Mouse (Mus musculus) liver, adult 2 months (tissue): Measurements from ENCODE around the gene Cdk9. TPM values are rescaled to one million over a fixed set of nuclear protein-coding genes. Genes with fewer than 3 reads are reported as not detected.

Experiments used
- DNase-seq: peaks from one replicate; pipeline ENCODE4 v3.0.0-alpha.2; 2011; ENCODE audit warnings: low read depth, low spot score; ENCODE audit errors: extremely low read depth
- H3K27ac ChIP-seq: fragments of 200-500 bp; replicated peaks from 2 replicates; pipeline ENCODE4 v1.5.1; 2012; ENCODE audit warnings: low read depth, mild to moderate bottlenecking, control low read depth, inconsistent platforms, low read length; ENCODE audit not compliant: insufficient read depth
- H3K27me3 ChIP-seq: fragments of 200-500 bp; 2 replicates; pipeline ENCODE4 v1.6.1; 2012; ENCODE audit warnings: mild to moderate bottlenecking, moderate library complexity, low read length, inconsistent platforms; ENCODE audit not compliant: control insufficient read depth, insufficient read depth
- H3K36me3 ChIP-seq: fragments of 200-500 bp; 2 replicates; pipeline ENCODE4 v1.6.1; 2012; ENCODE audit warnings: low read length, inconsistent platforms; ENCODE audit not compliant: control insufficient read depth, insufficient read depth
- H3K4me1 ChIP-seq: fragments of 200-500 bp; 2 replicates; pipeline ENCODE4 v1.6.1; 2011; ENCODE audit warnings: low read length; ENCODE audit not compliant: control insufficient read depth, insufficient read depth
- H3K4me3 ChIP-seq: fragments of 200-500 bp; 2 replicates; pipeline ENCODE4 v1.5.1; 2011; ENCODE audit warnings: low read depth, mild to moderate bottlenecking, control low read depth, low read length, moderate library complexity; ENCODE audit not compliant: insufficient read depth
- H3K79me2 ChIP-seq: fragments of 200-500 bp; 2 replicates; pipeline ENCODE4 v1.6.1; 2012; ENCODE audit warnings: inconsistent platforms, mild to moderate bottlenecking, low read length, moderate library complexity; ENCODE audit not compliant: control insufficient read depth, insufficient read depth
- H3K9ac ChIP-seq: fragments of 200-500 bp; 2 replicates; pipeline ENCODE4 v1.6.1; 2012; ENCODE audit warnings: low read depth, mild to moderate bottlenecking, control low read depth, inconsistent platforms, low read length
- CTCF ChIP-seq: fragments of 200-500 bp; IDR thresholded peaks from 2 replicates; pipeline ENCODE4 v1.5.1; 2011; ENCODE audit warnings: low read depth, low read length, control low read depth
- POLR2A ChIP-seq: fragments of 200-500 bp; IDR thresholded peaks from 2 replicates; pipeline ENCODE4 v1.6.1; 2011; ENCODE audit warnings: low read length, control low read depth; ENCODE audit not compliant: insufficient read depth; ENCODE audit errors: extremely low read depth
- WGBS: fragments of 180-500 bp; shearing (Covaris S2); methylation state at CpG from one replicate; pipeline ENCODE4 v1.1.7; 2018; 5-methylcytosine and 5-hydroxymethylcytosine counted together
- polyA plus RNA-seq: library from polyadenylated mRNA; depleted of rRNA; stranded (reverse); fragments of >200 nt; gene quantifications from 2 replicates; pipeline ENCODE4 v1.2.3, GENCODE M21; 2012
- total RNA-seq: library from RNA; depleted of rRNA; stranded (reverse); fragments of >200 nt; gene quantifications from 2 replicates; pipeline ENCODE4 v1.2.3, GENCODE M21; 2014

Cdk9 gene
- total and polyA plus RNA-seq, 2 experiments, result 19.5 to 63.7 TPM

GRCm38 (mm10) chr2:32680961-32681650, 31.8 kb downstream of the Cdk9 start:
- H3K27me3 ChIP-seq, result no peaks in the 10 kb centered on the region
- DNase-seq, result no peak
- H3K4me1 ChIP-seq, result no peaks in the 10 kb centered on the region; the same call in 1 of the 2 replicates
- 83% methylated on average over 19 of the region's 19 CpGs for WGBS
- TF ChIP-seq POLR2A (no peak), CTCF (no peak)
- no peak overlapping the region for H3K4me3 ChIP-seq
- H3K79me2 ChIP-seq, result no peaks in the 10 kb centered on the region
- H3K27ac ChIP-seq, result no peak overlapping the region
- H3K9ac ChIP-seq, result no peak overlapping the region
- H3K36me3 ChIP-seq, result peaks cover 32% of the 10 kb centered on the region; the same call in 1 of the 2 replicates

GRCm38 (mm10) chr2:32680051-32680451, 32.8 kb downstream of the Cdk9 start:
- Histone ChIP-seq H3K9ac (no peak overlapping the region), H3K27me3 (no peaks in the 10 kb centered on the region), H3K27ac (no peak overlapping the region), H3K36me3 (peaks cover 22% of the 10 kb centered on the region; the same call in 1 of the 2 replicates), H3K79me2 (no peaks in the 10 kb centered on the region), H3K4me3 (no peak overlapping the region), H3K4me1 (no peaks in the 10 kb centered on the region)
- DNase-seq, result no peak
- TF ChIP-seq POLR2A (no peak), CTCF (no peak)
- WGBS, result 58% methylated on average over 7 of the region's 7 CpGs

DNA sequence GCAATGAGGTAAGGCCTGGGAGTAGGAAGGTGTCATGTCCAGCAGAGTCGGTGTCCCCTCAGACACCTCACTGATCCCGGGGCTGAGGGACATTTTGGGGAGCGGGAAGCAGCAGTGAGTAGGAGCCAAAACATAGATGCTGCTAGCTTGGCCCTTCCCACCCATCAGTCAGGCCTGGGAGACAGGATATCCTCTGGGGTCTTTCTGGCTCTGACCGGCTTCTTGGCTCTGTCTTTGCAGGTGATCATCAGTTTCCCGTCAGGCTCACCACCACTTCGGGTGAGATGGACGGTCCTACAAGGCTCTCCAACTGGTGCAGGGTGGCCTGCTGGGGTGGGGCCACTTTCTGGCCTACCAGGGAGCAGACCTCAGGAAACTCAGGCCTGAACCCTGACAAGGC, 35.2 kb downstream of the Cdk9 start:
- H3K79me2 ChIP-seq, result no peaks in the 10 kb centered on the region
- no peak overlapping the region for H3K9ac ChIP-seq
- no peak for TF ChIP-seq CTCF
- TF ChIP-seq POLR2A, result no peak
- H3K4me1 ChIP-seq, result no peaks in the 10 kb centered on the region
- peaks cover 6% of the 10 kb centered on the region; the same call in 1 of the 2 replicates for H3K36me3 ChIP-seq
- no peaks in the 10 kb centered on the region for H3K27me3 ChIP-seq
- H3K4me3 ChIP-seq, result no peak overlapping the region
- 88% methylated on average over 7 of the region's 7 CpGs for WGBS
- no peak overlapping the region for H3K27ac ChIP-seq
- no peak for DNase-seq

DNA sequence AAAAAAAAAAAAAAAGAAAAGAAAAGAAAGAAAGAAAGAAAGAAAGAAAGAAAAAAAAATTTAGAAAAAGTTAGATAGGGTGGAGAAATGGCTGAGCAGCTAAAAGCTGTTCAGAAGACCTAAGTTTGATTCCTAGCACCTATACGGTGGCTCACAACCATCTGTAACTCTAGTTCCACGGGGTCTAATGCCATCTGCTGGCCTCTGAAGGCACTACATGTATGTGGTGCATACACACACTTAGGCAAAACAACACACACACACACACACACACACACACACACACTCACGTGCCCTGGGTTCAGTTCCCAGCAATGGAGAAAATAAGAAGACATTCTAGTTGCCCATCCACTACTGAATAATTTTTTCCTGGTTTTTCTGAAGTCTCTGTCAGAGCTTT, 36.1 kb downstream of the Cdk9 start:
- peaks cover 1% of the 10 kb centered on the region; the same call in 1 of the 2 replicates for H3K36me3 ChIP-seq
- WGBS, result 88% methylated on average over 3 of the region's 3 CpGs
- H3K79me2 ChIP-seq, result no peaks in the 10 kb centered on the region

GRCm38 (mm10) chr2:32673176-32673917, 39.5 kb downstream of the Cdk9 start:
- Histone ChIP-seq H3K27ac (no peak overlapping the region), H3K27me3 (no peaks in the 10 kb centered on the region), H3K36me3 (peaks cover 1% of the 10 kb centered on the region; the same call in 1 of the 2 replicates), H3K4me3 (no peak overlapping the region), H3K4me1 (no peaks in the 10 kb centered on the region), H3K9ac (no peak overlapping the region), H3K79me2 (no peaks in the 10 kb centered on the region)
- DNase-seq, result peak; percentile 52
- TF ChIP-seq POLR2A (no peak), CTCF (no peak)
- WGBS, result 63% methylated on average over 16 of the region's 16 CpGs

More for the DNA sequence above, 36.1 kb downstream of the Cdk9 start:
- Histone ChIP-seq H3K27ac (no peak overlapping the region), H3K4me3 (no peak overlapping the region), H3K27me3 (no peaks in the 10 kb centered on the region), H3K9ac (no peak overlapping the region), H3K4me1 (no peaks in the 10 kb centered on the region)
- TF ChIP-seq POLR2A (no peak), CTCF (peak; percentile 17; the same call in 1 of the 2 replicates)
- DNase-seq, result no peak
